ENCODE assay signal across 10 mouse cellular contexts in genomic region chr1:172526380-172527081, GRCm38 (mm10). TPM values are rescaled to one million over a fixed set of nuclear protein-coding genes. Genes with fewer than 3 reads are reported as not detected.
A peak's percentile ranks its signal among the peaks of the same experiment; 100 is the strongest.
DNase-seq lines count a peak whose midpoint lies in the region; ATAC-seq and TF ChIP-seq lines count a peak whose summit lies in the region.
"Had no signal": no experiment of that assay in that cellular context is flagged by ENCODE, and none has a peak within 500 bp of the region (broad histone marks: within the 10 kb centered on the region; RNA-seq: fewer than 3 reads in every experiment).

No protein-coding gene starts in this region.

- H3K9me3 ChIP-seq in heart, embryonic 16.5 days (replicated peaks; ENCODE audit: control insufficient read depth, low read length): peaks cover 4% of the 10 kb centered on the region; the same call in 1 of the 2 replicates
- no peaks in the 10 kb centered on the region for H3K9me3 ChIP-seq in liver, embryonic 16.5 days (replicated peaks; ENCODE audit: control insufficient read depth, low read length)
- no peaks in the 10 kb centered on the region for H3K9me3 ChIP-seq in stomach, embryonic 15.5 days
- H3K9me3 ChIP-seq in forebrain, embryonic 12.5 days: no peaks in the 10 kb centered on the region

- no peak for TF ChIP-seq POLR2A in spleen, adult 2 months (IDR thresholded peaks at IDR 0.05; ENCODE audit: low read depth, low read length)

- peak overlapping the region; percentile 45 for H3K27ac ChIP-seq in spleen, adult 2 months (ENCODE audit: insufficient read depth, low read length)
- peak overlapping the region; percentile 91 for H3K27ac ChIP-seq in heart, embryonic 16.5 days (ENCODE audit: low read length)
- peak overlapping the region; percentile 40; the same call in 1 of the 2 replicates for H3K27ac ChIP-seq in liver, embryonic 16.5 days (ENCODE audit: low read length)
- 0 out of 2 replicates have a peak overlapping the region, but pooled peaks have one; percentile 45 for H3K27ac ChIP-seq in stomach, embryonic 15.5 days
- H3K27ac ChIP-seq in forebrain, embryonic 12.5 days: no peak overlapping the region

- WGBS in spleen, adult 2 months: 4% methylated on average over 23 of the region's 23 CpGs
- 21% methylated on average over 23 of the region's 23 CpGs for WGBS in heart, embryonic 16.5 days
- WGBS in liver, embryonic 16.5 days (ENCODE audit: insufficient replicate concordance): 8% methylated on average over 23 of the region's 23 CpGs
- 53% methylated on average over 23 of the region's 23 CpGs for WGBS in stomach, embryonic 15.5 days
- 82% methylated on average over 23 of the region's 23 CpGs for WGBS in forebrain, embryonic 12.5 days

- no peak for DNase-seq in spleen, adult 2 months (ENCODE audit: low read depth in 1 of 2, low spot score in 2 of 2)
- DNase-seq in spleen, adult 12 weeks (ENCODE audit: low spot score): no peak
- no peak for DNase-seq in gastrocnemius, postnatal 10 days
- DNase-seq: right cerebral cortex, postnatal 14 days had no signal

- H3K4me2 ChIP-seq in heart, embryonic 16.5 days (ENCODE audit: low read depth, low read length): peak overlapping the region; percentile 50
- peak overlapping the region; percentile 21 for H3K4me2 ChIP-seq in liver, embryonic 16.5 days (ENCODE audit: low read depth, low read length)
- H3K4me2 ChIP-seq in stomach, embryonic 15.5 days: 0 out of 2 replicates have a peak overlapping the region, but pooled peaks have one; percentile 1
- H3K4me2 ChIP-seq in forebrain, embryonic 12.5 days: no peak overlapping the region

- no peaks in the 10 kb centered on the region for H3K36me3 ChIP-seq in spleen, adult 2 months (ENCODE audit: control insufficient read depth, insufficient read depth, low read length)
- H3K36me3 ChIP-seq in heart, embryonic 16.5 days (ENCODE audit: control insufficient read depth, insufficient read depth): no peaks in the 10 kb centered on the region
- no peaks in the 10 kb centered on the region for H3K36me3 ChIP-seq in liver, embryonic 16.5 days (ENCODE audit: control insufficient read depth, insufficient read depth)
- no peaks in the 10 kb centered on the region for H3K36me3 ChIP-seq in stomach, embryonic 15.5 days
- no peaks in the 10 kb centered on the region for H3K36me3 ChIP-seq in forebrain, embryonic 12.5 days (replicated peaks)

- peak; percentile 23 for ATAC-seq in heart, embryonic 16.5 days (replicated peaks; ENCODE audit: extremely low read depth, insufficient read depth, low FRiP score)
- peak; percentile 53 for ATAC-seq in liver, embryonic 16.5 days (ENCODE audit: low read depth)
- ATAC-seq in stomach, embryonic 15.5 days (ENCODE audit: insufficient read depth, low FRiP score, low read depth): no peak
- ATAC-seq in forebrain, embryonic 12.5 days (ENCODE audit: low FRiP score): no peak
- ATAC-seq in erythroid progenitor cell, adult 5-6 weeks (replicated peaks; ENCODE audit: low FRiP score, poor library complexity, severe bottlenecking): no peak
- ATAC-seq: Patski had no signal

- peaks cover 16% of the 10 kb centered on the region for H3K4me1 ChIP-seq in spleen, adult 2 months (ENCODE audit: control insufficient read depth, insufficient read depth, insufficient read length)
- peaks cover 23% of the 10 kb centered on the region for H3K4me1 ChIP-seq in heart, embryonic 16.5 days (ENCODE audit: control insufficient read depth, insufficient read depth, low read length)
- H3K4me1 ChIP-seq in liver, embryonic 16.5 days (ENCODE audit: control insufficient read depth, low read depth, low read length): peaks cover 8% of the 10 kb centered on the region
- peaks cover 24% of the 10 kb centered on the region for H3K4me1 ChIP-seq in stomach, embryonic 15.5 days
- H3K4me1 ChIP-seq in forebrain, embryonic 12.5 days: peaks cover 13% of the 10 kb centered on the region

- peak overlapping the region; percentile 49 for H3K9ac ChIP-seq in heart, embryonic 16.5 days (ENCODE audit: low read length)
- no peak overlapping the region for H3K9ac ChIP-seq in liver, embryonic 16.5 days (ENCODE audit: low read depth, low read length)
- no peak overlapping the region for H3K9ac ChIP-seq in stomach, embryonic 15.5 days
- H3K9ac ChIP-seq in forebrain, embryonic 12.5 days: no peak overlapping the region

- no peaks in the 10 kb centered on the region for H3K27me3 ChIP-seq in spleen, adult 2 months (ENCODE audit: control insufficient read depth, insufficient read depth, low read length)
- H3K27me3 ChIP-seq in heart, embryonic 16.5 days (ENCODE audit: control insufficient read depth, insufficient read depth, low read length): peaks cover 8% of the 10 kb centered on the region
- H3K27me3 ChIP-seq in liver, embryonic 16.5 days (ENCODE audit: control insufficient read depth, insufficient read depth, low read depth, low read length): peaks cover 16% of the 10 kb centered on the region
- no peaks in the 10 kb centered on the region for H3K27me3 ChIP-seq in stomach, embryonic 15.5 days (replicated peaks)
- H3K27me3 ChIP-seq in forebrain, embryonic 12.5 days: peaks cover 22% of the 10 kb centered on the region

- no peak for TF ChIP-seq CTCF in spleen, adult 2 months (IDR thresholded peaks at IDR 0.05; ENCODE audit: extremely low read depth, insufficient read depth, insufficient read length, insufficient replicate concordance)

- H3K4me3 ChIP-seq in spleen, adult 2 months (ENCODE audit: extremely low read depth, insufficient read depth, insufficient read length): peak overlapping the region; percentile 47
- H3K4me3 ChIP-seq in heart, embryonic 16.5 days (ENCODE audit: low read length): peak overlapping the region; percentile 30
- peak overlapping the region; percentile 26 for H3K4me3 ChIP-seq in liver, embryonic 16.5 days (ENCODE audit: low read depth, low read length)
- no peak overlapping the region for H3K4me3 ChIP-seq in stomach, embryonic 15.5 days (replicated peaks)
- H3K4me3 ChIP-seq in forebrain, embryonic 12.5 days (replicated peaks): no peak overlapping the region

RNA-seq across cellular contexts. Expression of gene Cfap45, which starts 5.9 kb away (rescaled TPM):
- 0.19 and 0.20 TPM in 2 replicates for polyA plus RNA-seq in spleen, adult 2 months (2012; rRNA removed)
- polyA plus RNA-seq in heart, embryonic 16.5 days (2015; fragmentation: Nextera tagmentation; extraction: Ambion mirVana): 3.0 and 3.2 TPM in 2 replicates
- polyA plus RNA-seq in liver, embryonic 16.5 days (2015; fragmentation: Nextera tagmentation; extraction: Ambion mirVana): 0.21 and 0.40 TPM in 2 replicates
- polyA plus RNA-seq in stomach, embryonic 15.5 days (2015; fragmentation: Nextera tagmentation; extraction: Ambion mirVana): 2.4 TPM in 2 replicates
- 1 to 10 TPM in 1 of 2 experiments, under 1 TPM in 1; 0.75 to 1.1 TPM for total RNA-seq in gastrocnemius, postnatal 10 days (2021)
- 1.2 and 2.6 TPM in 2 replicates for polyA plus RNA-seq in forebrain, embryonic 12.5 days (2016; fragmentation: Nextera tagmentation; extraction: Ambion mirVana)
- not detected in 2 replicates for total RNA-seq in erythroid progenitor cell, adult 5-6 weeks (2015; ENCODE audit: low replicate concordance)
- total RNA-seq in erythroid progenitor cell, adult 5-6 weeks (2017; ENCODE audit: low replicate concordance): not detected in 2 replicates

RNA-seq across cellular contexts. Expression of gene Tagln2, which starts 26.7 kb away (rescaled TPM):
- polyA plus RNA-seq in spleen, adult 2 months (2012; rRNA removed): 186 and 208 TPM in 2 replicates
- polyA plus RNA-seq in heart, embryonic 16.5 days (2015; fragmentation: Nextera tagmentation; extraction: Ambion mirVana): 323 and 328 TPM in 2 replicates
- polyA plus RNA-seq in liver, embryonic 16.5 days (2015; fragmentation: Nextera tagmentation; extraction: Ambion mirVana): 112 and 113 TPM in 2 replicates
- 341 and 366 TPM in 2 replicates for polyA plus RNA-seq in stomach, embryonic 15.5 days (2015; fragmentation: Nextera tagmentation; extraction: Ambion mirVana)
- total RNA-seq in gastrocnemius, postnatal 10 days (2021): 10 to 100 TPM; 75.0 to 98.1 TPM
- 40.0 and 45.7 TPM in 2 replicates for polyA plus RNA-seq in forebrain, embryonic 12.5 days (2016; fragmentation: Nextera tagmentation; extraction: Ambion mirVana)
- 95.6 and 112 TPM in 2 replicates for total RNA-seq in erythroid progenitor cell, adult 5-6 weeks (2015; ENCODE audit: low replicate concordance)
- 21.1 and 56.0 TPM in 2 replicates for total RNA-seq in erythroid progenitor cell, adult 5-6 weeks (2017; ENCODE audit: low replicate concordance)

RNA-seq across cellular contexts. Expression of gene Vsig8, which starts 29.2 kb away (rescaled TPM):
- polyA plus RNA-seq in spleen, adult 2 months (2012; rRNA removed): 0.09 and 0.29 TPM in 2 replicates
- 0.32 and 0.55 TPM in 2 replicates for polyA plus RNA-seq in heart, embryonic 16.5 days (2015; fragmentation: Nextera tagmentation; extraction: Ambion mirVana)
- 0.05 TPM in 1 of 2 replicates, not detected in the other for polyA plus RNA-seq in liver, embryonic 16.5 days (2015; fragmentation: Nextera tagmentation; extraction: Ambion mirVana)
- 0.46 and 1.8 TPM in 2 replicates for polyA plus RNA-seq in stomach, embryonic 15.5 days (2015; fragmentation: Nextera tagmentation; extraction: Ambion mirVana)
- total RNA-seq in gastrocnemius, postnatal 10 days (2021): not detected
- polyA plus RNA-seq in forebrain, embryonic 12.5 days (2016; fragmentation: Nextera tagmentation; extraction: Ambion mirVana): 0.28 TPM in 1 of 2 replicates, not detected in the other
- not detected in 2 replicates for total RNA-seq in erythroid progenitor cell, adult 5-6 weeks (2015; ENCODE audit: low replicate concordance)
- not detected in 2 replicates for total RNA-seq in erythroid progenitor cell, adult 5-6 weeks (2017; ENCODE audit: low replicate concordance)

RNA-seq across cellular contexts. Expression of gene Igsf9, which starts 44.9 kb away (rescaled TPM):
- 8.6 and 9.0 TPM in 2 replicates for polyA plus RNA-seq in spleen, adult 2 months (2012; rRNA removed)
- polyA plus RNA-seq in heart, embryonic 16.5 days (2015; fragmentation: Nextera tagmentation; extraction: Ambion mirVana): 3.3 and 4.8 TPM in 2 replicates
- polyA plus RNA-seq in liver, embryonic 16.5 days (2015; fragmentation: Nextera tagmentation; extraction: Ambion mirVana): 0.81 and 2.5 TPM in 2 replicates
- polyA plus RNA-seq in stomach, embryonic 15.5 days (2015; fragmentation: Nextera tagmentation; extraction: Ambion mirVana): 49.0 and 50.1 TPM in 2 replicates
- under 1 TPM; 0.56 to 0.86 TPM for total RNA-seq in gastrocnemius, postnatal 10 days (2021)
- polyA plus RNA-seq in forebrain, embryonic 12.5 days (2016; fragmentation: Nextera tagmentation; extraction: Ambion mirVana): 102 TPM in 2 replicates
- total RNA-seq in erythroid progenitor cell, adult 5-6 weeks (2015; ENCODE audit: low replicate concordance): not detected in 2 replicates
- total RNA-seq in erythroid progenitor cell, adult 5-6 weeks (2017; ENCODE audit: low replicate concordance): 2.4 TPM in 1 of 2 replicates, not detected in the other

RNA-seq across cellular contexts. Expression of gene Slamf9, which starts 51.4 kb away (rescaled TPM):
- polyA plus RNA-seq in spleen, adult 2 months (2012; rRNA removed): 4.3 and 5.5 TPM in 2 replicates
- 0.77 and 0.95 TPM in 2 replicates for polyA plus RNA-seq in heart, embryonic 16.5 days (2015; fragmentation: Nextera tagmentation; extraction: Ambion mirVana)
- 1.0 and 1.1 TPM in 2 replicates for polyA plus RNA-seq in liver, embryonic 16.5 days (2015; fragmentation: Nextera tagmentation; extraction: Ambion mirVana)
- 0.79 and 1.0 TPM in 2 replicates for polyA plus RNA-seq in stomach, embryonic 15.5 days (2015; fragmentation: Nextera tagmentation; extraction: Ambion mirVana)
- under 1 TPM; 0.42 to 0.72 TPM for total RNA-seq in gastrocnemius, postnatal 10 days (2021)
- 0.15 TPM in 1 of 2 replicates, not detected in the other for polyA plus RNA-seq in forebrain, embryonic 12.5 days (2016; fragmentation: Nextera tagmentation; extraction: Ambion mirVana)
- 1.1 TPM in 1 of 2 replicates, not detected in the other for total RNA-seq in erythroid progenitor cell, adult 5-6 weeks (2015; ENCODE audit: low replicate concordance)
- 0.90 and 2.7 TPM in 2 replicates for total RNA-seq in erythroid progenitor cell, adult 5-6 weeks (2017; ENCODE audit: low replicate concordance)

Comparison
In these comparisons a context has a peak if more than half of its experiments do, and no peak if none do; other contexts are left out.
1. H3K4me3 ChIP-seq: peak in spleen, adult 2 months (single experiment), heart, embryonic 16.5 days (single experiment) and liver, embryonic 16.5 days (single experiment); none in stomach, embryonic 15.5 days (single experiment) and forebrain, embryonic 12.5 days (single experiment).
2. ATAC-seq: peak in heart, embryonic 16.5 days (single experiment) and liver, embryonic 16.5 days (single experiment); none in stomach, embryonic 15.5 days (single experiment), forebrain, embryonic 12.5 days (single experiment) and erythroid progenitor cell, adult 5-6 weeks (single experiment).